Mouse (Mus musculus) telencephalon, adult 2 months (tissue): ENCODE data around the gene Kiss1.
A peak's percentile ranks its signal among the peaks of the same experiment; 100 is the strongest.

Source experiments
- DNase-seq: peaks from one replicate; pipeline ENCODE4 v3.0.0-alpha.2; 2011; ENCODE audit warnings: low read depth, low spot score

The Kiss1 gene

DNA sequence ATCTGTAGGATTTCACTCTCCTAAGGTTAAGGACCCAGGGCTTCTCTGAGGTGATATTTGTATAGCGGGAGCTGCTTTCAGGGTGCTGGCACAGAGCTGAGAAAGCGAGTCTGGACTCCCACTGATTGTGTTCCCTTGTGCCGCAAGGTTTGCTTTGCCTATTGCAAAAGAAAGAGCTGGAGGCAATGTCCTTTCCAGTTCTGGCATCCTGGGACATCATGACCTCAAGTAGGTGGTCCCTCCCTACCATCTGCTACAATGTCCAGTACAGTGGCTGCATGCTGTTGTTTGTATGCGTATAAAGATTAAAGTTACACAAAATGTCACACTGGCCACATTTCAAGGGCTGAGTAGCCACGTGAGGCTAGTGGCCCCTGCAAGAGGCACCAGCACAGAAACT lies 40.4 kb downstream of the Kiss1 start:
- no peak for DNase-seq

DNA sequence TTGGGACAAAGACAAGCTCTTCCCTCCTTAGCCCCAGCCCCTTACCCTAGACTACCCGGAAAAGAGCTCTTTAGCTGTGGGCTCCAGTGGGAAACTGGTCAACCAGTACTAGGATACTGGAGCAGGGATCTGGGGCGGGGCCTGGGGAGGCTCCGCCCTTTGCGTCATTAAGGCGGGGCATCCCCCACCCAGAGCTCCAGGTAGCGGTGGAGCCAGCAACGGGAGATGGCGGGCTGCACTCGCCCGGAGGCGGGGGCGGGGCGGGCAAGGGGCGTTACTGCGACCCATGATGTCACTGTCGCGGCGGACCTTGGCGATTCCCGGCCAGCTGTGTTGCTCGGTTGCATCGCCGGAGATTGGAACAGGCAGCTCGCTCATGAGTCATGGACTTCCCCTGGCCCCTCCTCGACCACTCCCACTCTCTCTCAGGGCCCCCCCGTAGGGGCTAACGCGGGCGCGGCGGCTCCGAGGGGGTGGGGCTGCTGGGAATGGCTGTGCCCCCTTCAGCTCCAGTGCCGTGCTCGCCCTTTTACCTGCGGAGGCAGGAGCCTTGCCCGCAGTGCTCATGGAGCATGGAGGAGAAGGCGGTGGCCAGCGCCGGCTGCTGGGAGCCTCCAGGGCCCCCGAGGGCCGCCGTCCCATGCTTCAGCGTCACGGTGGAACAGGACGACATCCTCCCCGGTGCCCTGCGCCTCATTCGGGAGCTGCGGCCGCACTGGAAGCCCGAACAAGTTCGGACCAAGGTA lies 41.8 kb downstream of the Kiss1 start, which contains the start of gene Etnk2:
TSS of gene Etnk2 (plus strand) at position 297 of the 746 bp plus-strand sequence.
- DNase-seq = no peak

DNA sequence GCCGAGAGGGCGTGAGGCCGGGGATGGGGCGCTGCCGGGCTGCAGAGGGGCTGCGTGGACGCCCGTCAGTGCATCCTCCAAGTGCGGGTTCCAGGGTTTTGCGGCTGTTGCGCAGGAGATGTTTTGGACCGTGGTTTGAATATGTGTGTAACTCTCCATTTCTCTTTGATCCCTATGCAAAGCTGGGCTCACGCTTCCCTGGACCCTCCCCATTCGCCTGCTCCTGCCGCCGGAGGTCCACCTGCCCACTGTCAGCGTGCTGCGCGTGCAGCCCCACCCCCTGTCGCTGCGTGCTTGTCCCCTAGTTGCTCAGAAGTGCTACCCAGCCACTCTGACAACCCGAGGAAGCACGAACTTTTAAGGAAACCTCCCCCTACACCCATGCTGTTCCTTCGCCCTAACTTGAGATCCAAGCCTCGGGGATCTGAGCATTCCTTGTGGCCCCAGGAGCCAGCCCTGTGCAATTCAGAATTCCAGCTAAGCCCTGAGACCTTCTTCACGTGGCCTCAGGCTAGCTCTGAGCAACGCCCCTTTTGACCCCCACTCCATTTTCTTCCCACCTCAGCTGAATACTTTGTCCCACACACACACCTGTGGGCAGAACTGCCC lies 42.5 kb downstream of the Kiss1 start:
- no peak for DNase-seq

DNA sequence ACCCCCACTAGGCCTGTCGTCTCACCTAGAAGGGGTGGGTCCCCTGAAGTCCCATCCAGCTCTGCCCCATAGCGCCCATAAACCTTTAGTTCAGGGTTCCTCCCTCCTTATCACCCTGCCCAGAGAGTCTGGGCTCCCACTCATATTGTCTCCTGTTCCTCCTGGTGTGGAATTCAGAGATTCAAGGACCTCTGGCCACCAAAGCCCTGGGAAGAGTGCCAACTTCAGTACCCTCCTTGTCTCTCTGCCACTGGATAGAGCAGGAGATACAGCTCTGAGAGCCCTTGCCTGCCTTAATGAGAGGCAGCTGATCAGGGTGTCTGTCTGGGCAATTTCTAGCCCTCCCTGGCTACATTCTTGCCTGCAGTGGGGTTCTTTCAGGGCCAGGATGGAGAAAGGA lies 43.2 kb downstream of the Kiss1 start:
- no peak for DNase-seq

DNA sequence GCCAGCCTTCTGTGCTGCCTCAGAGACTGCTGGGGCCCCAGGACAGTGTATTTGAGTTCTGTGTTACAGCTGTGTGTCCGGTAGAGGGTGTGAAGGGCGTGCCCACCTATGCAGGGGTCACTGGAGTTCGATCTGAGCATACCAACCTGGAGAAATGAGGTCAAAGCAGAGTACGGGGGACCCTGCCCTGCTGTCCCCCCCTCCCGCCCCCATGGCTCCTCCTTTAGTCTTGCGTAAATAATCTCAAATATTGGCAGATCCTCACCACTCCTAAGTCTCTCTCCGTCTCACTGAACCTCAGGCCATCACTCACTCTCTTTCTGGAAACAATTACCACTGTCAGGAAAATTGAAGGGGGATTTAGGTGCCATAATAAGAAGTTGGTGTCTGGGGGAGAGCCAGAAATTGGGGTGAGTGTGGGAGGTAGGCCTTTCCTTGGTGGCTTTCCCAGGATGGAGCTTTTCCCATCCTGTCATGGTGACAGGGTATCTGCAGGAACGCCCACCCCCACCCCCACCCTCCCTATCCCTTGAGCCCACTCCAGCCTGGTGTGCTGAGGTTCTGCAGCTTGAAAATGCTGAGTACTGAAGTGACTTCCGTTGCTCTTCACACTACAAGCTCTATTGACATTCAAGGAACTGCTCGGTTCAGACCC lies 45.4 kb downstream of the Kiss1 start:
- no peak for DNase-seq

DNA sequence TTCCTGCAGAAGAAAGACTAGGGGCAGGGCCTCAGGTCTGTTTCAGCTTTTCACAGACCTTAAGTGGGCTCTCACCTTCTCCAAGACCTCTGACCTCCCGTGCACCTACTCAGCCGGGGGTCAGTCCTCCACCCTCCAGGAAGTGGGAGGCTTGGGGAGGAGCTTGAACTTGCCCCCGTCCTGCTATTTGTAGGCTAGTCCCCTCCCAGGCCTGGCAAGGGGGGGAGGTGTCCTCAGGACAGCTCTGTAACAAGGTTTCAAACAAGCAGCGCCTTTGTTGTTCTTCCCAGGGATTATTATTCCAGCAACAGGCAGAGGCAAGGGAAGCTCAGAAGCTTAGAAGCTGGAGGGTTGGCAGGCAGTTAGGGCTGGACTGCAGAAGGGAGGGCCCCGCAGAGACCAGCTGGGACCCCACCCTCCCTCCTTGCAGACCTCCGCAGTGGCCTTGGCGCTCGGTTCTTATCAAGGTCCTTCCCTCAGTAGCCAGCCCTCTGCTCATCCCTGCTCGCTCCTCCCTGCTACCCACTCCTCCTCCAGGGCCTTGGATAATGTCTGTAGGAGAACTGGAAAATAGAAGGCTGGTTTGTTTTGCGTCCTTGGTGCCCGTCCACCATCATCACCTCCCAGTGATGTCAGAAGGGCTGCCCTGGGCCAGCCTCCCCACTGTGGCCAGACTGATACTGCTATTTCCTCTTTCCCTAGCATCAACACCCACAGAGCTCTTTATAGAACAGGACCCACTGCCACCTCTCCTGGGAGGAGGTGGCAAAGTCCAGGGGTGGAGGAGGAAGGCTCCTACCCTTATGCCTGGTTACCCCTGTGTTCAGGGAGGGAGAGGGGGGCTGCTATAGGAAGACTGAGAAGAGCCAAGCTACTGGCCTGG lies 46.2 kb downstream of the Kiss1 start:
- DNase-seq = no peak

DNA sequence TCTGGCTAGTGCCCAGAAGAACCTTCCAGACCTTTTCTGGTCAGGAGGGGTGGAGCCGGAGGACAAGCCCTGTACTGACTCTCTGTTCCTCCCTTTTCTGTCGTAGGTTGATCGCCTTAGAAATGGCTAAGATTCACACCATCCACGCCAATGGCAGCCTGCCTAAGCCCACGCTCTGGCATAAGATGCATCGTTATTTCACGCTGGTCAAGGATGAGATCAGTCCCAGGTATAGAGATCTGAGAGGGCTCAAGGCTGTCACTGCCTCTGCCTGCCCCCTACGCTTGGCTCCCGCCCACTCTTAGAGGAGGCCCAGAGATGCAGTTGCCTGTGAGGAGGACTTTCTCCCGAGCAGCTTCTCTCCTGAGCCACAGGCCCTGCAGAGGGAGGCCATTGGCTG lies 47.0 kb downstream of the Kiss1 start:
- peak; percentile 49 for DNase-seq

DNA sequence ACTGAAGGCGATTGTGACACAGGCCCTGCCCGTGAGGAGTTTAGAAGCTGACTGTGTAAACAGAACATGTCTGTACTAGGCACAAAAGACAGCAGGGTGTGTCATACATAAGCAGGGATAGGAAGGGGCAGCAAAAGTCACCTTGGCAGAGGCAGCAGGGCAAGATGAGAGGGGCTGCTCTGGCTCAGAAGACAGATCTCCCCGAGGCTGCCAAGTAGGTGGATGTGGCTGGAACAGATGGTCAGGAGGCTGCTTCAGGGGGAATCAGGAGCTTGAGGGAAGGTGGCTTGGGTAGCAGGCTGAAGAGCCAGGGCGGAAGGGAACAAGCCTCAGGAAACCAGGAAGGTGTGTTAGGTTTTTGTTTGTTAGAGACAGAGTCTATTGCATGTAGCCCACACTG lies 48.7 kb downstream of the Kiss1 start:
- DNase-seq = no peak

DNA sequence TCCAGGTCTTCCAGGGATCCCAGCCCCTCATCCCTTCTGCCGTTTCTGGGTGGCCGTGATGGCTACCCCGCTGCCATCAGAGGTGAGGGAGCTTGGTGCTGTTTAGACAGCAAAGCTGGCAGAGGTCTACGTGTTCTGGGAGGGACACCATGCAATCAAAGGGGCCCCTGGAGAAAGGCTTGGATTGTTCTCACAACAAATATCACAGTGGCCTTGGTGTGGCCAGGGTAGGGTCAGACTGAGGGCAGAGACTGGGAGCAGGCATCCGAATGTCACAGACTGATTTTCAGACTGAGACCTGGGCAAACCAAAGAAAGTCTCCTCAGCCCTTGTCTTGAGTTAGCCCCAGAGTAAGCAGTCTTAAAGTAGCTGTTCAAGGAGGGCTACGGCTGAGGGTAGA lies 49.8 kb downstream of the Kiss1 start:
- no peak for DNase-seq

DNA sequence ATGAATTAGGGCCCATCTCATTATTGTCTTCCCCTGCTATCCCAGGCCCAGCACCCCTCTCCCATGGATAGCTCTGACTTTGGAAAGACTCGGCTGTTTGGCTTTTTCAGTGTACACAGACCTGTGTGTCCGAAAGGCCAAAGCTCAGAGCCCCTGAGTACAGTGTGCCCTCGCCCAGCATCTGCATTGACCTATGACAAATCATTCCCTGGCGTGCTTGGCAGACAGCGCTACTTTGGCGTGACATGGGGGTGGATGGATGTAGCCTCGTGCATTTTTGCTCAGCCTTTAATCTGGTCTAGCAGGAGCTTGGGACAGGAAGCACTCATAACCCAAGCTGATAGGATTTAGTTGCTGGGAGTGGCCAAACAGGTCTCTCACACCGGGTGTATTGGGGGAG lies 50.4 kb downstream of the Kiss1 start:
- DNase-seq = no peak

DNA sequence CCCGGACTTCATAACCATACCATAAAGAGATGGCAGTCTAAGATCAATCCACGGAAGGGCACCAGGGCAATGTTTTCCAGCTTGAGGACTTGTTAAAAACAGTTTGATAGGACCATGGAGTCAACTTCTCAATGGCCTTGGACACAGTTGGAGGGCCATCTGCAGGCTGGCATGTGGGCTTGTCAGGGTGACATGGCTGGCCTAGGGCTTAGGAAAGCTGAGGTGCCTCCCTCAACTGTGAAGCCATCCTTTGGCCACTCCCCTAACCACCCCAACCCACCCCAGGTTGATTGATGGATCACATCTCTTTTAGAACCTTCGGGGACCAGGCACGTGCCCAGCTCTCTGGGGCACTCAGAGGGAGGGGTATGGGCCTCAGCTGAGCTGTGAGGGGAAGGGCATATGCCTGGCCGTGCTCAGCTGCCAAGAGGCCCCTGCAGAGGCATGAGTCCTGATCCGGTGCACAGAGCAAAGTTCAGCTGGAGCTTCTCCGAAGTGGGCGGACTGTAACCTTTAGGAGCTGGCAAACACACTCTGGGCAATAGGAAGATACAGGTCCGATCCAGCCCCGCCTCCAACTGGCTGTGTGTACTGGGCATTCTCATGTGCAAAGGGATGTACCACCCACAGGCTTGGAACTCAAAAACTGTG lies 54.1 kb downstream of the Kiss1 start:
- no peak for DNase-seq

DNA sequence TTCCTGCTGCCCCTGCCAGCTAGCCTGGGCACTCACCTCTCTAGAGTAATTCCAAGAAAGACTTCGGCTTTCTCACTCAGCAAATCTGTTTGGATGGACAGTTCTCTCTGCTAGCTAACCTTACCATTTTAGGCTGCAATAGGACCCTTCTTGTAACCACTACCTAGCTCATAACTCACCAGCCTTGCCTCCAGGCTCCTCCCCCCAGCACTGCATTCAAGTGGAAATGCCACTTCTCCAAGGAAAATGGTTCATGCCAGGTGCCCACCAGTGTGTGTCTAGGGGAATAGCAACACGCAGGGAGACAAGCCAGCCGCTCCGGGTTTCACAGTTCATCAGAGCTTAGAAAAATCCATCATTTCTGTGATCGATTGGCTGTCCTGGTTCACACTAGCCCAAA lies 55.9 kb downstream of the Kiss1 start:
- no peak for DNase-seq
